Mouse (Mus musculus): ENCODE data around the gene Tlx2. TPM values are rescaled to one million over a fixed set of nuclear protein-coding genes. Genes with fewer than 3 reads are reported as not detected.

Gene Tlx2
- polyA plus RNA-seq, 1 experiment: 0.36 TPM

DNA sequence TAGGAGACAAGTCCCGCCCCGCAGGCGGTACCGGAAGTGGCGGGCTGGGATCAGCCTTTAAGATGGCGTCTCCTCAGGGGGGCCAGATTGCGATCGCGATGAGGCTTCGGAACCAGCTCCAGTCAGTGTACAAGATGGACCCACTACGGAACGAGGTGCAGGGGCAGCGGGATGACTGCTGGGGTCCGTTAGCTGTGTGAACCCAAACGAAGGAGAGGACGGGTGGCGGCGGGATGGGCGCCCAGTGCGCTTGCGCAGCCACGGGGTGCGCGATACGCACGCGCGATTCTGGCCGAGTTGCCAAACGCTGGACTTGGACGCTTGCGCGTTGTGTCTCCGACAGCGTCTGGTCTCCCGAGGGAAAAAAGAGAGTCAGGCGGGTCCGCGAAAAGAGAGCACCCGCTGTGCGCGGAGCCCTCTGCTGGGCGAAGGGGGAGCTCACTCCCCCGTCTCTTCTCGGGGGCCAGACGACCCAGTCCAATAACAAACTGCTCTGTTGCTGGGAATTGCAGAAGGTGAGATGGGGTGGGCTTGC is 8.3 kb upstream of the Tlx2 start:
- DNase-seq: peak; percentile 99
- H3K4me1 ChIP-seq (ENCODE audit: control insufficient read depth, insufficient read depth, low read length): no peaks in the 10 kb centered on the region

DNA sequence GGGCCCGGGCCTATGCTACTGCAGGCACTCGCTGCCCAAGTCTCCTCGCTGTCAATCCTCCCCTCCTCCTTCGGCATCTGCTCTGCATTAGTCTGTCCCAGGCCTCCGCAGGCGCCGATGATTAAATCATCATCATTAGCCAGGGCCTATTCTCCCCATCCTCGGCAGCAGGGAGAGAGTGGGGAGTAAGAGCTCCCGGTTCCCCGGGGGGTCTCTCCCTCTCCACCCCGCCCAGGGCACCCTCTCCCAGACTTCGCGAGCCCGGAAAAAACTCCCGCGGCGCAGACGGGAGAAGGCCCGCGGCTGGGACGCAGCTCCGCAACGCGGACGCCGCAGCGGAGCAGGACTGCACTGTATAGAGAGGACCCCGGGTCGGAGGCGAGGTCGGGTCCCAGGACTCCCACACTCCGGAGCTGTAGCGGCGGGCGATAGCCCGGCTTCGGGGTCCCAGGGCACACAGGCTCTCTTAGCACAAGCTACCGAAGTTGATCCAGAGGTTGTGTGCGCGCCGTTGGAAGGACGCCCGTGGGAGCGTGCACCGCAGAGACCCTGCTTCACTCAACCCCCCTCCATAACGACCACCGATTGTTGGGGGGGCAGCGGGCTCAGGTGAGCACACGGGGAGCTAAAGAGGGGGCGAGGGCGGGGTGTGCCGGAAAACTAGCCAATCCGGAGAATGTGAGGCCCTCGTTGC is 7.7 kb upstream of the Tlx2 start, which contains the start of gene Pcgf1:
Gene Pcgf1, plus strand, starts transcription at position 240 of the 694 bp plus-strand sequence.
- Histone ChIP-seq H3K36me3 (ENCODE audit: control insufficient read depth, insufficient read depth, low read length) (no peaks in the 10 kb centered on the region), H3K4me3 (ENCODE audit: insufficient read depth, low read depth, low read length) (peak within 1 kb of the TSS; percentile 56), H3K27ac (ENCODE audit: insufficient read depth, low read depth, low read length) (peak within 1 kb of the TSS; percentile 92), H3K27me3 (replicated peaks; ENCODE audit: control insufficient read depth, insufficient read depth, low read length) (no peaks in the 10 kb centered on the region), H3K4me1 (ENCODE audit: control insufficient read depth, insufficient read depth, low read length) (no peaks in the 10 kb centered on the region)
- peak; percentile 50 for DNase-seq
- TF ChIP-seq POLR2A (IDR thresholded peaks at IDR 0.05; ENCODE audit: low read depth, low read length) (no peak), CTCF (conservative IDR thresholded peaks at IDR 0.05; ENCODE audit: insufficient read depth, insufficient read length, low read depth, low read length) (no peak)
- WGBS: under 1% methylated on average over 54 of the region's 54 CpGs

More for the DNA sequence above, 8.3 kb upstream of the Tlx2 start:
- Histone ChIP-seq H3K27me3 (replicated peaks; ENCODE audit: control insufficient read depth, insufficient read depth, low read length) (no peaks in the 10 kb centered on the region), H3K4me3 (ENCODE audit: insufficient read depth, low read depth, low read length) (peak overlapping the region; percentile 56), H3K36me3 (ENCODE audit: control insufficient read depth, insufficient read depth, low read length) (no peaks in the 10 kb centered on the region), H3K27ac (ENCODE audit: insufficient read depth, low read depth, low read length) (peak overlapping the region; percentile 92)
- peak; percentile 32 for TF ChIP-seq POLR2A (IDR thresholded peaks at IDR 0.05; ENCODE audit: low read depth, low read length)
- TF ChIP-seq CTCF (conservative IDR thresholded peaks at IDR 0.05; ENCODE audit: insufficient read depth, insufficient read length, low read depth, low read length): peak; percentile 48; the same call in 1 of the 2 replicates
- WGBS: under 1% methylated on average over 46 of the region's 46 CpGs

DNA sequence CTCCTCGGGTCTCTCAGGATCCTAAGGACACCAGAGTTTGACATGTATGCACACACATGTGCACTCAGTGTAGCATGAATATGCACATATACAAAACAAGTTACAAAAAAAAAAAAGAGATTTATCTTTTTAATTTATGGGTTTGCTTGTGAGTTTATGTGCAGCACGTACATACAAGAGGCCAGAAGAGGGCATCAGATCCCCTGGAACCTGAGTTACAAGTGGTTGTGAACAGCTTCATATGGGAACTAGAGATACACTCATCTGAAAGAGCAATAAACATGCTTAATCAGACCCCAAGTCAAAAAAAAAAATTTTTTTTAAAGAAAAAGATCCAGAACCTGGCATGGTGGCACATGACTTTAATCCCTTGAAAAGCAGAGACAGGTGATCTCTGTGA is 4.9 kb upstream of the Tlx2 start:
- Histone ChIP-seq H3K4me1 (ENCODE audit: control insufficient read depth, insufficient read depth, low read length) (no peaks in the 10 kb centered on the region), H3K4me3 (ENCODE audit: insufficient read depth, low read depth, low read length) (no peak overlapping the region), H3K27me3 (replicated peaks; ENCODE audit: control insufficient read depth, insufficient read depth, low read length) (peaks cover 12% of the 10 kb centered on the region), H3K27ac (ENCODE audit: insufficient read depth, low read depth, low read length) (no peak overlapping the region), H3K36me3 (ENCODE audit: control insufficient read depth, insufficient read depth, low read length) (no peaks in the 10 kb centered on the region)
- peak; percentile 42 for DNase-seq
- TF ChIP-seq CTCF (conservative IDR thresholded peaks at IDR 0.05; ENCODE audit: insufficient read depth, insufficient read length, low read depth, low read length) (no peak), POLR2A (IDR thresholded peaks at IDR 0.05; ENCODE audit: low read depth, low read length) (no peak)
- 22% methylated on average over 2 of the region's 2 CpGs for WGBS

DNA sequence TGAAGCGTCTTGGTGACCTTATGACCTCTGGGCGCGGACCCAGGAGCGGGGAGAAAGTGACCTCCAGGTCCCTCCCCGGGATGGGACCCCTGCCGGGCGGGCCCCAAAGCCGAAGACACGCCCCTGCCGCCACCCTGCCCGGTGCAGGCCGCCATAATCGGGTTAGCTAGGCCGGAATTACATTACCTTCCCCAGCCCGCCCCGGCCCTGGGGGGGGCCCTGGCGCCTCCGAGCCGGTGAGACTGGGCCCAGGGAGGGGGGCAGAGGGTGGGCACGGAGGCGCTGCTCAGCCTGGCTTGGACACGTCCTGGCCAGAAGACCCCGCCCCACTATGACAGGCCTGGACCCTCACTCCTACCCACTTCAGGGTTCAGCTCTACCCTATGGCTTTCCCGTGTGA is 1.1 kb upstream of the Tlx2 start:
- H3K4me3 ChIP-seq (ENCODE audit: insufficient read depth, low read depth, low read length): no peak overlapping the region

DNA sequence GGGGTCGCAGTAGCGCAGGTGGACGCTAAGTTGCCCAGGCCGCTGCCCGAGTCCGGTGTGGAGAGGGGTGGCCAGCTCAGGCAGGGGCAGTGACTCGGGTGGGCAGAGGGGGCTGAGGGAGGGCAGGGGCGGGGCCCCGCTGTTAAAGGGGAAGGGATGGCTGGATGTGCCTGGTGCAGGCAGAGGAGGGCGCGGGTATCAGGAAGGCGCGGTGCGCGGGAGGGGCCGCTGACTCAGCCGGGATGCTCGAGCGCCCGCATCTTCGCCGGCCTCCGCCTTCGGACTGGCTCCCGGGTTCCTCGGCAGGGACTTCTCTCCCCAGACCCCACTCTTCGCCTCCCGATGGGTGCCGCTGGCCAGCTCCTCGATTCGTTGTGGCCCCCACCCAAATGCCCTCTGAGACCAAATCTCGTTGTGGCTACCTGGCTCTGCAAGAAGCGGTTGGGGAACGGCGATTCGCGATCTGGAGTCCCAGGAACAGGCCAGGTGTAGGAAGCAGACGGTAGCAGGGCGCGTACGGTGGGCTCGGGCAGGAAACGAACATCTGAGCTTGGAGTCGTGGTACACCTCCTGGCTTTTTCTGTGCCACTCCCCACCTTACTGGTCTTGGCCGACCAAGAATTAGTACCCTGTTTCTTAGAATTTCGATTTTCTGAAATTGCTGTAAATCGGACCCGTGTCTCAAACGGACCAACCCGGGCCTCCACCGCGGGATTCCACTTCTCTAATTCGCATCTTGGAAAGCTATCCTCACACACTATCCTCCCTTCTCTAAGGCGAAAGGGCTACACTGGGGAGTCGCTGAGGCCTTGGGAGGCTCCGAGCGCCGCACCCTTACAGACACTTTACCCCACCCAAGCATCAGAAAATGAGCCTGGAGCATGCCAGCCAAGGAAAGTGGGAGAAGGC is 472 bp upstream of the Tlx2 start:
- H3K4me1 ChIP-seq (ENCODE audit: control insufficient read depth, insufficient read depth, low read length): no peaks in the 10 kb centered on the region
- peak; percentile 27 for DNase-seq
- no peak overlapping the region for H3K27ac ChIP-seq (ENCODE audit: insufficient read depth, low read depth, low read length)
- TF ChIP-seq CTCF (conservative IDR thresholded peaks at IDR 0.05; ENCODE audit: insufficient read depth, insufficient read length, low read depth, low read length): no peak
- TF ChIP-seq POLR2A (IDR thresholded peaks at IDR 0.05; ENCODE audit: low read depth, low read length): no peak
- peaks cover 23% of the 10 kb centered on the region for H3K27me3 ChIP-seq (replicated peaks; ENCODE audit: control insufficient read depth, insufficient read depth, low read length)
- H3K4me3 ChIP-seq (ENCODE audit: insufficient read depth, low read depth, low read length): no peak overlapping the region
- H3K36me3 ChIP-seq (ENCODE audit: control insufficient read depth, insufficient read depth, low read length): no peaks in the 10 kb centered on the region
- 3% methylated on average over 58 of the region's 58 CpGs for WGBS

More for the DNA sequence above, 1.1 kb upstream of the Tlx2 start:
- no peak for TF ChIP-seq POLR2A (IDR thresholded peaks at IDR 0.05; ENCODE audit: low read depth, low read length)
- TF ChIP-seq CTCF (conservative IDR thresholded peaks at IDR 0.05; ENCODE audit: insufficient read depth, insufficient read length, low read depth, low read length): no peak
- Histone ChIP-seq H3K27ac (ENCODE audit: insufficient read depth, low read depth, low read length) (no peak overlapping the region), H3K27me3 (replicated peaks; ENCODE audit: control insufficient read depth, insufficient read depth, low read length) (peaks cover 23% of the 10 kb centered on the region), H3K4me1 (ENCODE audit: control insufficient read depth, insufficient read depth, low read length) (no peaks in the 10 kb centered on the region), H3K36me3 (ENCODE audit: control insufficient read depth, insufficient read depth, low read length) (no peaks in the 10 kb centered on the region)
- WGBS: 6% methylated on average over 24 of the region's 24 CpGs
- no peak for DNase-seq

DNA sequence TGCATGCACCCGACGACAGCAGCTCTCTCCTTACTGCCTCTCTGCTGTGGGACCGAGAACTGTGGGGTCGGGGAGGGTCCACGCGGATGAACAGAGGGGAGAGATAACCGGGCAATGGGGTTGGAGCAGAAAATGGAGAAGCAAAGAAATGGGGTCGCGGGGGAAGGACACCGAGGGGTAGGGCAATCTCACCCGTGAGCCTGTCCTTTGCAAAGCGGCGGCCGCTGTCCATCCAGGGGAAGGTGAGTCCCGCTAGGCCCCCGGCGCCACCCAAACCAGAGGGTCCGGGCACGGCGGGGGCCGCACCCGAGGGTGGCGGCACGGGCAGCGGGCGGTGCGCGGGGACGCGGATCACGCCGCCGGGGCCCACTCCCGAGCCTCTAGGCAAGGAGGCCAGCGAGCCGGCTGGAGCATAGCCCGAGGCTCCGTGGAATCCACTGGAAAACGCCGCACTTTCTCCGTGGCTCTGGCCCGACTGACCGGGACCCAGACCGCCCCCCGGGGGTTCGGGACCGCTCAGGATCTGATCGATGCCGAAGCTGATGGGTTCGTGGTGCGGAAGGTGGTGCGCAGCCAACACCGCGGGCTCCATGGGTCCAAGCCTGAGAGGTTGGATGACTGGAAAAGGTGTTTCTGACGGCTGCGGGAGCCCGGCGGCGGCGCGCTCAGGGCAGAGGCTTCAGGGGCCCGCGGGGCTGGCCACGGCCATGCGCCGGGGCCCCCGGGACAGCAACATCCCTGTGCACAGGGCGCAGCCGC is 426 bp downstream of the Tlx2 start:
- TF ChIP-seq CTCF (conservative IDR thresholded peaks at IDR 0.05; ENCODE audit: insufficient read depth, insufficient read length, low read depth, low read length) (no peak), POLR2A (IDR thresholded peaks at IDR 0.05; ENCODE audit: low read depth, low read length) (no peak)
- no peak for DNase-seq
- 2% methylated on average over 69 of the region's 69 CpGs for WGBS
- H3K4me3 ChIP-seq (ENCODE audit: insufficient read depth, low read depth, low read length): no peak overlapping the region
- H3K27ac ChIP-seq (ENCODE audit: insufficient read depth, low read depth, low read length): no peak overlapping the region
- no peaks in the 10 kb centered on the region for H3K36me3 ChIP-seq (ENCODE audit: control insufficient read depth, insufficient read depth, low read length)
- H3K4me1 ChIP-seq (ENCODE audit: control insufficient read depth, insufficient read depth, low read length): no peaks in the 10 kb centered on the region
- H3K27me3 ChIP-seq (replicated peaks; ENCODE audit: control insufficient read depth, insufficient read depth, low read length): peaks cover 23% of the 10 kb centered on the region
